Mouse (Mus musculus) C2C12 (cell line): ENCODE data around the gene Hdac4.

Experiments used
- CTCF ChIP-seq: IDR thresholded peaks from one replicate; pipeline ENCODE4 v1.5.1; 2011; ENCODE audit not compliant: control insufficient read depth, insufficient read depth, insufficient read length
- MYOD1 ChIP-seq: IDR thresholded peaks from one replicate; pipeline ENCODE4 v1.6.1; 2011; ENCODE audit warnings: low read depth; ENCODE audit not compliant: control insufficient read depth, insufficient read length
- MYOG ChIP-seq: IDR thresholded peaks from one replicate; pipeline ENCODE4 v1.6.1; 2011; ENCODE audit not compliant: control insufficient read depth, insufficient read length; ENCODE audit errors: extremely low read depth
- USF1 ChIP-seq: IDR thresholded peaks from one replicate; pipeline ENCODE4 v1.6.1; 2011; ENCODE audit warnings: low read depth, mild to moderate bottlenecking, control low read depth, moderate library complexity

DNA sequence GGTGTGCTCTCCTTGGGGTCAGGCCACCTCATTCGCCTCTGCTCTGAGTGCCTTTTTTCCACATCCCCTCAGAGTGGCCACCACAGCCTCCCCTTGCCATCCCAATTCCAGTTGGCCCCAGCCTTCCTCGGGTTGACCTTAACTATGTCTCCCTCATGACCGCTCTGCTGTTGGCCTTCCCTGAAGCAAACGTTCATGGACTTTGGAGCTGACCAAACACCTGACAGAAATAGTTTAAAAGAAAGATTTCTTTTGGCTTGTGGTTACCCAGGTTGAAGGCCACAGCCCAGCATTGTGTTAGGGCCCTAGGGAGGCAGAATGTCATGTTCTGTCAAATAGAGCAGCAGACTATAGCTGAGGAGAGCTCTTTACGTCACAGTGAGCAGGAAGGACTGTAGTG lies 301.2 kb downstream of the Hdac4 start:
- no peak for TF ChIP-seq CTCF
- TF ChIP-seq MYOD1: no peak
- TF ChIP-seq USF1: no peak
- TF ChIP-seq MYOG: no peak
